Mouse (Mus musculus): ENCODE data around the gene Gm20931. TPM values are rescaled to one million over a fixed set of nuclear protein-coding genes. Genes with fewer than 3 reads are reported as not detected.
"Not testable (repeated sequence)": the region's sequence is repeated elsewhere in the genome, so short reads cannot be mapped to it uniquely, and the experiment has no call there.

The Gm20931 gene
- polyA plus RNA-seq (2015; fragmentation: Nextera tagmentation; extraction: Ambion mirVana) = not detected in 2 replicates

GRCm38 (mm10) chrY:55213420-55213819 is at the start of gene Gm20931:
Gene Gm20931 (plus strand): TSS chrY:55213720.
- not testable (repeated sequence) for ATAC-seq (ENCODE audit: low FRiP score, low read depth); H3K4me1 ChIP-seq; H3K9ac ChIP-seq; H3K27me3 ChIP-seq; H3K4me2 ChIP-seq (replicated peaks); H3K27ac ChIP-seq; H3K9me3 ChIP-seq; H3K36me3 ChIP-seq; H3K4me3 ChIP-seq
- no CpG with 5 or more reads among the region's 6 CpGs for WGBS
